In genomic region chr6:121382071-121382470, GRCm38 (mm10) we compare ENCODE assay signal across 25 mouse cellular contexts. TPM values are rescaled to one million over a fixed set of nuclear protein-coding genes. Genes with fewer than 3 reads are reported as not detected.
DNase-seq lines count a peak whose midpoint lies in the region; ATAC-seq and TF ChIP-seq lines count a peak whose summit lies in the region.
"Had no signal": no experiment of that assay in that cellular context is flagged by ENCODE, and none has a peak within 500 bp of the region (broad histone marks: within the 10 kb centered on the region; RNA-seq: fewer than 3 reads in every experiment).

No protein-coding gene starts in this region.

- DNase-seq in embryonic facial prominence, embryonic 14.5 days (ENCODE audit: low spot score), result peak; percentile 26
- no peak for DNase-seq in embryonic facial prominence, embryonic 10.5 days (ENCODE audit: low spot score)
- DNase-seq in heart, adult 18-20 months, result peak; percentile 20 to 50
- no peak for DNase-seq in heart, postnatal 4 days
- no peak for DNase-seq in hindbrain, postnatal 0 days (ENCODE audit: low spot score)
- no peak for DNase-seq in lung, adult 18-20 months
- DNase-seq: cerebellum, adult 11 months; cerebellum, adult 8-10 months; cerebellum, postnatal 14 days; embryo, embryonic 11 days; forebrain, postnatal 0 days; kidney, adult 11 months; kidney, adult 9 months had no signal

- H3K27me3 ChIP-seq in embryonic facial prominence, embryonic 14.5 days (replicated peaks; ENCODE audit: control insufficient read depth, insufficient read depth, low read length), result 0 out of 2 replicates have a peak, but pooled peaks cover 6% of the 10 kb centered on the region
- H3K27me3 ChIP-seq in embryonic facial prominence, embryonic 10.5 days (replicated peaks; ENCODE audit: low read depth, poor library complexity, severe bottlenecking), result peaks cover 21% of the 10 kb centered on the region
- H3K27me3 ChIP-seq in hindbrain, embryonic 16.5 days (replicated peaks; ENCODE audit: control insufficient read depth, insufficient read depth, low read length), result no peaks in the 10 kb centered on the region
- no peaks in the 10 kb centered on the region for H3K27me3 ChIP-seq in hindbrain, postnatal 0 days (ENCODE audit: insufficient read depth, low read length)
- H3K27me3 ChIP-seq: hindbrain, embryonic 15.5 days had no signal

- no peaks in the 10 kb centered on the region for H3K36me3 ChIP-seq in embryonic facial prominence, embryonic 14.5 days (ENCODE audit: control insufficient read depth, insufficient read depth, low read length)
- H3K36me3 ChIP-seq in embryonic facial prominence, embryonic 10.5 days (replicated peaks), result no peaks in the 10 kb centered on the region
- H3K36me3 ChIP-seq in hindbrain, embryonic 16.5 days (ENCODE audit: control insufficient read depth, insufficient read depth, low read length), result 0 out of 2 replicates have a peak, but pooled peaks cover 3% of the 10 kb centered on the region
- H3K36me3 ChIP-seq in hindbrain, postnatal 0 days (ENCODE audit: insufficient read depth, low read length), result no peaks in the 10 kb centered on the region
- H3K36me3 ChIP-seq: embryonic facial prominence, embryonic 12.5 days; hindbrain, embryonic 15.5 days had no signal

- H3K27ac ChIP-seq in embryonic facial prominence, embryonic 14.5 days (replicated peaks; ENCODE audit: low read depth, low read length), result no peak overlapping the region
- no peak overlapping the region for H3K27ac ChIP-seq in embryonic facial prominence, embryonic 10.5 days (replicated peaks)
- H3K27ac ChIP-seq in hindbrain, embryonic 16.5 days (ENCODE audit: low read depth, low read length), result no peak overlapping the region
- no peak overlapping the region for H3K27ac ChIP-seq in hindbrain, postnatal 0 days
- peak overlapping the region; percentile 78 for H3K27ac ChIP-seq in brown adipose tissue, adult 24 weeks (replicated peaks; ENCODE audit: low read depth, low read length)
- H3K27ac ChIP-seq: embryonic facial prominence, embryonic 12.5 days; forebrain, embryonic 13.5 days; hindbrain, embryonic 15.5 days had no signal

- H3K4me3 ChIP-seq in embryonic facial prominence, embryonic 14.5 days (ENCODE audit: low read depth, low read length), result no peak overlapping the region
- no peak overlapping the region for H3K4me3 ChIP-seq in embryonic facial prominence, embryonic 10.5 days
- no peak overlapping the region for H3K4me3 ChIP-seq in hindbrain, embryonic 16.5 days (ENCODE audit: low read length)
- no peak overlapping the region for H3K4me3 ChIP-seq in hindbrain, postnatal 0 days (ENCODE audit: low read length)
- H3K4me3 ChIP-seq in brown adipose tissue, adult 24 weeks (ENCODE audit: insufficient read depth, low read depth, low read length), result no peak overlapping the region
- H3K4me3 ChIP-seq: embryonic facial prominence, embryonic 12.5 days; forebrain, embryonic 13.5 days; hindbrain, embryonic 15.5 days had no signal

- H3K4me1 ChIP-seq in embryonic facial prominence, embryonic 14.5 days (ENCODE audit: control insufficient read depth, insufficient read depth, low read length), result peaks cover 3% of the 10 kb centered on the region; the same call in 1 of the 2 replicates
- 0 out of 2 replicates have a peak, but pooled peaks cover 8% of the 10 kb centered on the region for H3K4me1 ChIP-seq in embryonic facial prominence, embryonic 10.5 days
- H3K4me1 ChIP-seq in hindbrain, embryonic 16.5 days (ENCODE audit: control insufficient read depth, insufficient read depth, low read depth, low read length), result peaks cover 5% of the 10 kb centered on the region; the same call in 1 of the 2 replicates
- no peaks in the 10 kb centered on the region; the same call in 1 of the 2 replicates for H3K4me1 ChIP-seq in hindbrain, postnatal 0 days (ENCODE audit: insufficient read depth, low read length)
- H3K4me1 ChIP-seq in brown adipose tissue, adult 24 weeks (ENCODE audit: control insufficient read depth, insufficient read depth, insufficient read length, low read length), result no peaks in the 10 kb centered on the region

- 55% methylated on average over 10 of the region's 10 CpGs for WGBS in embryonic facial prominence, embryonic 14.5 days
- 59% methylated on average over 10 of the region's 10 CpGs for WGBS in embryonic facial prominence, embryonic 10.5 days
- WGBS in hindbrain, embryonic 16.5 days, result 43% methylated on average over 10 of the region's 10 CpGs
- 34% methylated on average over 10 of the region's 10 CpGs for WGBS in hindbrain, postnatal 0 days

- ATAC-seq in embryonic facial prominence, embryonic 14.5 days (ENCODE audit: low read depth), result peak; percentile 32; the same call in 1 of the 2 replicates
- peak; percentile 15; the same call in 1 of the 2 replicates for ATAC-seq in hindbrain, embryonic 16.5 days
- ATAC-seq in hindbrain, postnatal 0 days, result no peak
- ATAC-seq: activated CD4-positive, CD25-positive, alpha-beta regulatory T cell, adult 4 months; forebrain, embryonic 13.5 days; forebrain, postnatal 0 days; Patski had no signal

- no peak for TF ChIP-seq CTCF in hindbrain, postnatal 0 days (IDR thresholded peaks at IDR 0.05; ENCODE audit: low read depth)

- H3K4me2 ChIP-seq in embryonic facial prominence, embryonic 14.5 days (ENCODE audit: low read depth, low read length), result no peak overlapping the region
- H3K4me2 ChIP-seq in hindbrain, embryonic 16.5 days (ENCODE audit: low read length), result no peak overlapping the region
- H3K4me2 ChIP-seq in hindbrain, postnatal 0 days (ENCODE audit: low read depth, low read length), result no peak overlapping the region
- H3K4me2 ChIP-seq: embryonic facial prominence, embryonic 12.5 days; forebrain, embryonic 13.5 days; hindbrain, embryonic 15.5 days had no signal

- H3K9ac ChIP-seq in embryonic facial prominence, embryonic 14.5 days (ENCODE audit: low read depth, low read length), result no peak overlapping the region
- no peak overlapping the region for H3K9ac ChIP-seq in hindbrain, embryonic 16.5 days (ENCODE audit: low read depth, low read length)
- no peak overlapping the region for H3K9ac ChIP-seq in hindbrain, postnatal 0 days (replicated peaks; ENCODE audit: low read length)
- H3K9ac ChIP-seq: embryonic facial prominence, embryonic 12.5 days; forebrain, embryonic 13.5 days; forebrain, postnatal 0 days; hindbrain, embryonic 15.5 days had no signal

- no peaks in the 10 kb centered on the region for H3K9me3 ChIP-seq in embryonic facial prominence, embryonic 14.5 days (ENCODE audit: control insufficient read depth, low read length)
- no peaks in the 10 kb centered on the region for H3K9me3 ChIP-seq in embryonic facial prominence, embryonic 10.5 days
- no peaks in the 10 kb centered on the region for H3K9me3 ChIP-seq in hindbrain, embryonic 16.5 days (ENCODE audit: control insufficient read depth, low read length)
- no peaks in the 10 kb centered on the region for H3K9me3 ChIP-seq in hindbrain, postnatal 0 days (ENCODE audit: low read length)
- H3K9me3 ChIP-seq: embryonic facial prominence, embryonic 12.5 days; forebrain, embryonic 13.5 days; hindbrain, embryonic 15.5 days had no signal

RNA-seq across cellular contexts. Expression of gene Slc6a12, which starts 39.2 kb away (rescaled TPM):
- 0.78 and 1.4 TPM in 2 replicates for polyA plus RNA-seq in embryonic facial prominence, embryonic 14.5 days (2014; fragmentation: Nextera tagmentation; extraction: Ambion mirVana)
- 0.29 TPM in 1 of 2 replicates, not detected in the other for polyA plus RNA-seq in embryonic facial prominence, embryonic 10.5 days (2016; fragmentation: Nextera tagmentation; extraction: Ambion mirVana)
- not detected for total RNA-seq in heart, adult 18-20 months (2021)
- total RNA-seq in heart, postnatal 4 days (2021), result under 1 TPM; 0.27 to 0.29 TPM
- polyA plus RNA-seq in hindbrain, embryonic 16.5 days (2015; fragmentation: Nextera tagmentation; extraction: Ambion mirVana), result 2.4 and 2.5 TPM in 2 replicates
- total RNA-seq in hindbrain, postnatal 0 days (2014; rRNA removed), result 7.1 and 12.8 TPM in 2 replicates
- polyA plus RNA-seq in hindbrain, postnatal 0 days (2015; fragmentation: Nextera tagmentation; extraction: Ambion mirVana), result 5.7 and 5.9 TPM in 2 replicates
- 0.71 and 1.6 TPM in 2 replicates for polyA plus RNA-seq in brown adipose tissue, adult 24 weeks (2012; ENCODE audit: insufficient read depth, insufficient read length, missing spikeins)
- total RNA-seq: common myeloid progenitor, adult 5-6 weeks; heart, postnatal 14 days had no signal
- polyA plus RNA-seq: activated CD4-positive, CD25-positive, alpha-beta regulatory T cell, adult 4 months; embryonic facial prominence, embryonic 12.5 days; heart, embryonic 14.5 days; hindbrain, embryonic 11.5 days; intestine, embryonic 14.5 days had no signal

Comparison
In these comparisons a context has a peak if more than half of its experiments do, and no peak if none do; other contexts are left out.
1. DNase-seq: peak in embryonic facial prominence, embryonic 14.5 days (single experiment) and heart, adult 18-20 months (2 of 2); none in embryonic facial prominence, embryonic 10.5 days (single experiment), heart, postnatal 4 days (single experiment), hindbrain, postnatal 0 days (single experiment) and lung, adult 18-20 months (0 of 2).